Mouse (Mus musculus): ENCODE measurements around the gene Cpe. TPM values are rescaled to one million over a fixed set of nuclear protein-coding genes. Genes with fewer than 3 reads are reported as not detected.

Gene Cpe
- 0.74 and 1.8 TPM in 2 replicates for polyA plus RNA-seq (2012; rRNA removed)

GRCm38 (mm10) chr8:64692651-64693201, at the start of gene Cpe:
Gene Cpe (minus strand): TSS chr8:64693054.

GRCm38 (mm10) chr8:64733271-64733943, 40.6 kb upstream of the Cpe start, which contains the start of gene Msmo1:
Gene Msmo1 (minus strand): TSS chr8:64733792.

Other genes starting within 250 kb of the Cpe start
- gene Msmo1, start 40.7 kb upstream of the Cpe start, polyA plus RNA-seq (2012; rRNA removed) = 56.0 and 65.6 TPM in 2 replicates
- gene Klhl2, start 157.0 kb upstream of the Cpe start, polyA plus RNA-seq (2012; rRNA removed) = 3.3 and 3.6 TPM in 2 replicates

All from liver, embryonic 14 days (tissue).